Mouse (Mus musculus): ENCODE results near the gene Dock8. TPM values are rescaled to one million over a fixed set of nuclear protein-coding genes. Genes with fewer than 3 reads are reported as not detected.

Dock8 gene
- polyA plus RNA-seq (2015; fragmentation: Nextera tagmentation; extraction: Ambion mirVana): 3.2 and 10.0 TPM in 2 replicates

DNA sequence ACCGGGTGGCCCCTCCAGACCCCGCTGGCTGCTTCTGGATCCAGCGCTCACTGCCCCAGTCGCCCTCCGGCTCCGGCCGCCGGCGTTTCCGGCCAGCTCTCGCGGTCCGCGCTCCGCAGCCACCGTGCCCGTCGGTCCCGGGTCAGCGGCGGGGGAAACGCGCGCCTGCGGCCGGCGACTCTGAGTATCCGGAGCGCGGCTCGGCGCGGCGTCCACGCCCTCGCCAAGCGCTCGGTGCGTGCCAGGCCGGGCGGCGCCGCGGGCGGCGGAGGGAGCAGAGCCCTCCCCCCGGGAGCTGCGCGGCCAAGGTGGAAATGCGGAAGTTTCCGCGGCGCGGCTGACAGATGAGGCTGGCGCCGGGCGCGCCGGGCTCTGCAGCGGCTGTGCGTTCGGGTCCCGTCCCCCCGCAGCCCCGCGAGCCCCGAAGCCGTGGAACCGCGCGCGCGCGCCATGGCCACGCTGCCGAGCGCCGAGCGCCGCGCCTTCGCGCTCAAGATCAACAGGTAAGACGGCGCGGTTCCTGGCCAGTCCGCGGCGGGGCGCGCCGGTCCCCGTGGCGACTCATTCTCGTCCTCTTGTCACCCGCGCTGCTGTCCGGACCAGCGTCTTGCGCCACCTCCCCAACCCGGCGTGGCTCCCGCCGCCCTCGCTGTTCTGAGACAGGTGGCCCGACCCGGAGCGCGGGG lies at the start of gene Dock8:
Dock8 (plus strand) TSS at position 334 of the 686 bp plus-strand sequence.

DNA sequence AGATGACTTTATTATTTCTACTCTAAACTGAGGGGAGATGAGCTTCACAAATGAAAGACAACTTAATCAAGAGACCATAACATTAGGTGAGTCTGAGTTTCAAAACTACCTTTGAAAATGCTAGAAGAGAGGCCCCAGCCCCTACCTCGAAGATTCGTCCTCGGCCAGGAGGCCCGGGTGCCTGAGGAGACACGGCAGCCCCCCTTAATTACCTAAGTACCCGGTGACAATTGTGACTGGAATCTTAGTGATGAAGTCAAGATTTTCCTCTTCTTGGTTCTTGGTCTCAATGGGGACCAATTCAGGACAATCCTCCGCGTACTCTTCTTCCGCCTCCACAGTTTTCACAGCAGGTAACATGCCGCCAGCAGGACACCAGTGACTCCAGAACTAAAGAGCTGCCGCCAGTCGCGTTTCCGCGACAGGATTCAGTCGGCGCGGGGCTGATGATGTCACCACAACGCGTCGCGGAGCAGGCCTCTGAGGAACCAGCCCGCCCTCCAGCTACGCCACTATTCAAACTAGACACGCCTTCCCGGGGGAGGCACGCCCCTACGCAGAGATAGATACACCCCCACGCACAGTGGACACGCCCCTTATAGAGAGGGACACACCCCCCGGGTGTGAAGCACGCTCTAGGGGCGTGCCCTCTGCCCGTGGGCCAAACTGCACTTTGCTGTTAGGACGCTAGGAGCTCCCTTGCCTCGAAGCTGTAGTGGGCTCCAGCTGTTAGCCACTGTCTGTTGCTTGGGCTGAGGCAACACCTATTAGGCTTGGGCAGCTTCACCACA lies 38.0 kb upstream of the Dock8 start, which contains the start of gene Cbwd1:
Cbwd1 (minus strand) TSS at position 439 of the 791 bp plus-strand sequence.

DNA sequence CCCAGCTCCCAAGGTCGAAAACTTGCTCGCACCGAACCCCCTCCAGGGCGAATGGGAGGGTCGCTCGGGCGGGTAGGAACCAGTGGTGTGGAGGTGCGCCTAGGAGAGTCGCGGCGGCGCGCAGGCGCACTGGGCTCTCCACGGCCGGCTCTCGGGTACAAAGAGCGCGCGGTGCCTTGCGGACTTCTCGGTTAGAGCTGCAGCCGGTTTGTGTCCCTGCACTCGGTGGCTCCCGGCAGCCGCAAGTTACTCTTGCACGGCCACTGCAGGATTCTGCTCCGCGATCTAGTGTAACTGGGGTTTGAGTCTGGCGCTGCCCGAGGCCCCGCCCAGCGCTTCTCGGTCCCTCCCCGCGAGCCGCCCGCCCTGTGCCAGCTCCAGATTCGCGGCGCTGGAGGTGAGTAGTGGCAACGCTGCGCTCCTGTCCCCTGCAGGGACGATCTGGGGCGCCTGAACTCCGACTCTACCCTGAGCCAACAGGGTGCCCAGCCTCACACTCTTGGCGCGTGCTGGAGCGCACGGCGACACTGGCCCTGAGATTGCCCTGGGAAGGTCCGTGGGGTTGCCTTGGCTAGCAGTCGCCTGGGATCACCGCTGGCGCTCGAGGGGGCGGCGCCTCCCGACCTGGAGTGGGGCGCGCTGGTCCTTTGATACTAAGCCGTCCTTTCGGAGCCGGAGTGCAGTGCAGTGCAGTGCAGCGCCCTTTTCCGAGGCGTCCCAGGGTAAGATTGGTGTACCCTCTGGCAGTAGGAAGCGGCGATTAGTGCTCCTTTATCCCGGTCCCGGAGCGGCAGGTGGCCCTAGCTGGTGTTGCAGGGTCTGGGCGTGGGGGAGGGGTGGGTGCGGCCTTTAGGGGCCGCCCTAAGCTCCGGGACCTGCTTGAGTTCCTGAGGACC lies 237.5 kb downstream of the Dock8 start, which contains the start of gene Kank1:
Kank1 (plus strand) TSS at position 380 of the 896 bp plus-strand sequence.

Other genes with a start within 250 kb of the Dock8 start
- gene Pgm5, start 137.7 kb upstream of the Dock8 start, polyA plus RNA-seq (2015; fragmentation: Nextera tagmentation; extraction: Ambion mirVana): 1.5 and 1.8 TPM in 2 replicates
- 208 and 242 TPM in 2 replicates for gene Gm10053, start 123.8 kb upstream of the Dock8 start, polyA plus RNA-seq (2015; fragmentation: Nextera tagmentation; extraction: Ambion mirVana)
- 0.07 TPM in 1 of 2 replicates, not detected in the other for gene Foxd4, start 98.3 kb upstream of the Dock8 start, polyA plus RNA-seq (2015; fragmentation: Nextera tagmentation; extraction: Ambion mirVana)
- gene Cbwd1, start 37.9 kb upstream of the Dock8 start, polyA plus RNA-seq (2015; fragmentation: Nextera tagmentation; extraction: Ambion mirVana): 20.0 and 22.7 TPM in 2 replicates
- gene Kank1, start 237.4 kb downstream of the Dock8 start, polyA plus RNA-seq (2015; fragmentation: Nextera tagmentation; extraction: Ambion mirVana): 9.5 and 14.4 TPM in 2 replicates